Mouse (Mus musculus) embryonic facial prominence, embryonic 11.5 days (tissue): Measurements from ENCODE around the gene Sec13. TPM values are rescaled to one million over a fixed set of nuclear protein-coding genes. Genes with fewer than 3 reads are reported as not detected.
A peak's percentile ranks its signal among the peaks of the same experiment; 100 is the strongest.

Source experiments
- ATAC-seq: fragments of 200-750 bp; cut with Nextera tagmentation; replicated peaks from 2 replicates; pipeline ENCODE4 v1.8.0; 2017; ENCODE audit warnings: low read depth; ENCODE audit not compliant: insufficient number of reproducible peaks, low FRiP score, low TSS enrichment
- DNase-seq: peaks from one replicate; pipeline ENCODE4 v3.0.0-alpha.2; 2015; ENCODE audit warnings: low spot score
- H3K27ac ChIP-seq: fragments of 300-500 bp; sonication (generic); replicated peaks from 2 replicates; pipeline ENCODE4 v1.5.1; 2014; ENCODE audit warnings: mild to moderate bottlenecking, low read depth, low read length, control low read depth
- H3K27me3 ChIP-seq: fragments of 300-500 bp; sonication (generic); 2 replicates; pipeline ENCODE4 v1.6.1; 2014; ENCODE audit warnings: mild to moderate bottlenecking, low read length, moderate library complexity, mixed read lengths; ENCODE audit not compliant: control insufficient read depth, insufficient read depth
- H3K36me3 ChIP-seq: fragments of 300-500 bp; sonication (generic); replicated peaks from 2 replicates; pipeline ENCODE4 v1.6.1; 2014; ENCODE audit warnings: low read depth, mild to moderate bottlenecking, low read length, moderate library complexity, mixed read lengths; ENCODE audit not compliant: control insufficient read depth, insufficient read depth
- H3K4me1 ChIP-seq: fragments of 300-500 bp; sonication (generic); 2 replicates; pipeline ENCODE4 v1.6.1; 2014; ENCODE audit warnings: low read length, mixed read lengths; ENCODE audit not compliant: control insufficient read depth, insufficient read depth
- H3K4me2 ChIP-seq: fragments of 300-500 bp; sonication (generic); 2 replicates; pipeline ENCODE4 v1.6.1; 2014; ENCODE audit warnings: low read depth, mild to moderate bottlenecking, control low read depth, low read length, moderate library complexity
- H3K4me3 ChIP-seq: fragments of 300-500 bp; sonication (generic); 2 replicates; pipeline ENCODE4 v1.5.1; 2014; ENCODE audit warnings: low read depth, low read length, control low read depth
- H3K9ac ChIP-seq: fragments of 300-500 bp; sonication (generic); replicated peaks from 2 replicates; pipeline ENCODE4 v1.6.1; 2014; ENCODE audit warnings: mild to moderate bottlenecking, control low read depth, low read length
- H3K9me3 ChIP-seq: fragments of 300-500 bp; sonication (generic); replicated peaks from 2 replicates; pipeline ENCODE4 v1.6.1; 2016; ENCODE audit warnings: mild to moderate bottlenecking, low read length, inconsistent platforms, mixed read lengths; ENCODE audit not compliant: control insufficient read depth
- WGBS: fragments of 180-500 bp; shearing (Covaris S2); extraction: QIAGEN DNeasy Blood & Tissue Kit; methylation state at CpG from one replicate; pipeline ENCODE4 v1.1.7; 2014; 5-methylcytosine and 5-hydroxymethylcytosine counted together
- polyA plus RNA-seq: library from polyadenylated mRNA; unstranded; fragments of >200 nt; fragmentation: Nextera tagmentation; extraction: Ambion mirVana; gene quantifications from 2 replicates; pipeline ENCODE4 v1.2.1, GENCODE M21; 2014

The Sec13 gene
- polyA plus RNA-seq, 1 experiment from 2014 or later = 274 TPM

- Histone ChIP-seq H3K4me3 (peak overlapping the region; percentile 91), H3K9ac (peak overlapping the region; percentile 83), H3K27me3 (no peaks in the 10 kb centered on the region), H3K36me3 (no peaks in the 10 kb centered on the region; the same call in 1 of the 2 replicates), H3K4me2 (peak overlapping the region; percentile 99), H3K9me3 (no peaks in the 10 kb centered on the region), H3K4me1 (no peaks in the 10 kb centered on the region), H3K27ac (peak overlapping the region; percentile 82)
- under 1% methylated on average over 90 of the region's 113 CpGs for WGBS
- ATAC-seq (no peak), DNase-seq (peak; percentile 18)
These were observed 43.0 kb downstream of the Sec13 start for GRCm38 (mm10) chr6:113697222-113698205.

- Histone ChIP-seq H3K27me3 (no peaks in the 10 kb centered on the region), H3K4me1 (no peaks in the 10 kb centered on the region), H3K4me3 (peak within 1 kb of the TSS; percentile 91), H3K36me3 (no peaks in the 10 kb centered on the region; the same call in 1 of the 2 replicates), H3K4me2 (peak within 1 kb of the TSS; percentile 99), H3K9me3 (no peaks in the 10 kb centered on the region), H3K9ac (peak within 1 kb of the TSS; percentile 83), H3K27ac (peak within 1 kb of the TSS; percentile 82)
- ATAC-seq = peak; percentile 99
- peak; percentile 98 for DNase-seq
- under 1% methylated on average over 55 of the region's 58 CpGs for WGBS
These were observed 43.8 kb downstream of the Sec13 start, which contains the start of gene Tatdn2 for GRCm38 (mm10) chr6:113696582-113697221. TSS of gene Tatdn2 (plus strand) at chr6:113697050.

- Histone ChIP-seq H3K4me1 (no peaks in the 10 kb centered on the region), H3K27ac (0 out of 2 replicates have a peak overlapping the region, but pooled peaks have one; percentile 47), H3K36me3 (no peaks in the 10 kb centered on the region), H3K27me3 (no peaks in the 10 kb centered on the region), H3K4me2 (no peak overlapping the region), H3K9me3 (no peaks in the 10 kb centered on the region), H3K9ac (peak overlapping the region; percentile 43; the same call in 1 of the 2 replicates), H3K4me3 (no peak overlapping the region; the same call in 1 of the 2 replicates)
- DNase-seq (no peak), ATAC-seq (no peak)
- WGBS = 72% methylated on average over 4 of the region's 4 CpGs
These were observed 44.7 kb downstream of the Sec13 start for GRCm38 (mm10) chr6:113695766-113696355.

GRCm38 (mm10) chr6:113695203-113695602 is 45.3 kb downstream of the Sec13 start:
- Histone ChIP-seq H3K4me3 (no peak overlapping the region), H3K27ac (no peak overlapping the region)

DNA sequence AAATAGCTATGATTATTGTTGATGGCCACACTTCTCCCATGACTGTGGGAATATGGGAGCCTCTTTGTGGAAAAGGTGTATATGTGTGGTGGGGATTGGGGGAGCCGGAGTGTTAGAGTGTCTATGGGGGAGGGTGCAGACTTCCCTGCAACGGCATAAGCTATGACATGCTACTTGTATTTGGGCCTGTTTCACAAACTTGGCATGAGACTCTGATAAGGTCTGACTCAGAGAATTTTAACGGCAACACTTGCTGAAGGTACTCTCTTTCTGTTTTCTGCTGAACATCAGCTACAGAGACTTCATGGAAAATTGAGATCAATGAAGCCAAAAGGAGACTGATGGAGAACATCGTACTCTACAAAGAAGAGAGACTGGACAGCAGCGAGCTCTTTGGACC is 47.2 kb downstream of the Sec13 start:
- DNase-seq (no peak), ATAC-seq (no peak)
- H3K9ac ChIP-seq = no peak overlapping the region
- H3K4me2 ChIP-seq = no peak overlapping the region
- H3K9me3 ChIP-seq = no peaks in the 10 kb centered on the region
- H3K27me3 ChIP-seq = no peaks in the 10 kb centered on the region
- peaks cover 6% of the 10 kb centered on the region for H3K4me1 ChIP-seq
- no peaks in the 10 kb centered on the region for H3K36me3 ChIP-seq
- 95% methylated on average over 5 of the region's 5 CpGs for WGBS
- H3K27ac ChIP-seq = no peak overlapping the region
- no peak overlapping the region for H3K4me3 ChIP-seq

More at GRCm38 (mm10) chr6:113695203-113695602, 45.3 kb downstream of the Sec13 start:
- Histone ChIP-seq H3K36me3 (no peaks in the 10 kb centered on the region), H3K4me1 (no peaks in the 10 kb centered on the region; the same call in 1 of the 2 replicates), H3K9ac (no peak overlapping the region), H3K4me2 (no peak overlapping the region), H3K27me3 (no peaks in the 10 kb centered on the region), H3K9me3 (no peaks in the 10 kb centered on the region)
- WGBS = 88% methylated on average over 1 of the region's 1 CpGs
- ATAC-seq = no peak
- no peak for DNase-seq

DNA sequence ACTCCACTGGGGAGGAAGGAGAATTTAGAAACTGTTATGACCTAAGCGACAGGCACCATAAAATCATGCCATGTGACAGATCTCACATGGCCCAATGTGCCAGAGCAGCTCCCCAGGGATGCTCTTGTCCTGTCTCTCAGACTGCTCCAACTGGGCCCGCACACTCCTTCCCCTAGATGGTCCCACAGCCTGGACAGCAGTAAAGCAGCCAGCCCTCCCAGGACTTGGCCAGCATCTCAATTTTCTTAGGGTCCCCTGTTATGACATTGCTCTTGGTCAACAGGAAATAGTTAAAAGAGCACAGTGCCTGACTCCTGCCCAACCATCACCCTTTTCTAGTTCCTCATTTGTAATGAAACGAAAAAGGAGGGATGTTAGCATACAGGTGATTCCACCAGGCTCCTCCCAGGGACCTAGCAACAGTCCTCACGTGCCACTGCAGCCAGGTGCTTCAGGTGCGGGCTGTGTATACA is 47.8 kb downstream of the Sec13 start:
- WGBS = 89% methylated on average over 5 of the region's 5 CpGs
- H3K4me3 ChIP-seq = no peak overlapping the region
- H3K27me3 ChIP-seq = no peaks in the 10 kb centered on the region
- no peak for DNase-seq
- no peak overlapping the region for H3K9ac ChIP-seq
- ATAC-seq = no peak
- peaks cover 6% of the 10 kb centered on the region for H3K4me1 ChIP-seq
- no peaks in the 10 kb centered on the region for H3K9me3 ChIP-seq
- no peak overlapping the region for H3K27ac ChIP-seq
- H3K4me2 ChIP-seq = no peak overlapping the region
- no peaks in the 10 kb centered on the region for H3K36me3 ChIP-seq

DNA sequence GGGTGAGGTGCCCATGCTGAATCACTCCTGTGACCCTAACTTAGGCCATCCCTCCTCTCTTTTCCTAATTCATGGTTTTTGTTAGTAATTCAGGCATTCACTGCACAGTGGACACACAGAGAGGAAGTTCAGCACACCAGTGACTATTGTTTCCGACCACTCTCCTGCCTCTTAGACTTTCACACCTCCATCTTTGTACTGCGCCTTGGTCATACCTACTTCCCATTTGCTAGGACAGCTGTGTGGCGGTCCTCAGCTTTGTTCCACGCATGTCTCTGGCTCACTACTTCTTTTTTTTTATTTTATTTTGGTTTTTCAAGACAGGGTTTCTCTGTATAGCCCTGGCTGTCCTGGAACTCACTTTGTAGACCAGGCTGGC is 49.5 kb downstream of the Sec13 start:
- no peak overlapping the region for H3K4me3 ChIP-seq
- ATAC-seq = no peak
- H3K27ac ChIP-seq = peak overlapping the region; percentile 44
- H3K4me1 ChIP-seq = peaks cover 6% of the 10 kb centered on the region
- no peak for DNase-seq
- H3K9me3 ChIP-seq = no peaks in the 10 kb centered on the region
- H3K9ac ChIP-seq = 0 out of 2 replicates have a peak overlapping the region, but pooled peaks have one; percentile 33
- H3K27me3 ChIP-seq = no peaks in the 10 kb centered on the region
- H3K36me3 ChIP-seq = no peaks in the 10 kb centered on the region
- peak overlapping the region; percentile 13; the same call in 1 of the 2 replicates for H3K4me2 ChIP-seq
- WGBS = 59% methylated on average over 4 of the region's 4 CpGs
